Mouse (Mus musculus) 3T3-L1 (cell line): ENCODE measurements around the gene Cd84.
"Not testable (repeated sequence)": the region's sequence is repeated elsewhere in the genome, so short reads cannot be mapped to it uniquely, and the experiment has no call there.

Source experiments
- DNase-seq: peaks from one replicate; pipeline ENCODE4 v3.0.0-alpha.2; 2015; ENCODE audit warnings: low read depth, low spot score

The Cd84 gene

DNA sequence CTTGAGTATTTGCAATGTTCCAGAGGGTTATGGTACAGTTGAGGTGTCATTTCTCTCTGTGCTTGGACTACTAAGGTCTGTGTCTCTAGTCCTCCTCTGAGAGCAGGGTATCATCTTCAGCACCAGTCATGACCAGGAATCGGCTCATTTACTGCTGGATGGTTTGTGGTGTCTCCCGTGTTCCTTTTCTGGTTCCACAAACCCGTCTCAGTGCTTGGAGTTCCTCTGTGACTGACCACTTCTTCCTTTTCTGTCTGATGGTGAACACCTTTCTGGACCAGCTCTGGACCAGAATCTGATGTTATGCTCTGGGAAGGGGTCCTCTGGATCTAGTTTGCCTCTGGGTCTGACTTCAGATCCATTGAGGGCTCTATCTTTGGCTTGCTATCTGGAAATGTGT is at the start of gene Cd84:
Gene Cd84, plus strand, starts transcription at position 210 of the 400 bp plus-strand sequence.
- DNase-seq, result no peak

DNA sequence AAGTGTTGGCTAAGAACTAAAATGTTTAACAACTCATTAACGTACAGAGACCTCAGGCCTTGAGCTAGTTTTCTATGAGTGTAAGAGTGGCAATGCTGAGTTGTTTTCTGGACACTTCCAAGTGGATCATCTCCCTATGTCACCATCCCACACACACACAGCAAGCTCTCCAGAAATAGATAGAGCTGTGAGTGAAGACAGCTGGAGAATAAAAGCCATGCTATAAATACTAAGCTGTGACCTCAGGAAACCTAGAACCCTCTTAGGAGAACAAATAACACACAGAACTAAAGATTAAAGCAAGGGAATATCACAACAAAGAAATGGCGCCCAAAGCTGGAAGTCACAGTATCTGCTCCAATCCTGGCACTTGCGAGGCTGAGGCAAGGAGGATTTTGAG is 48.0 kb upstream of the Cd84 start:
- DNase-seq, result no peak

DNA sequence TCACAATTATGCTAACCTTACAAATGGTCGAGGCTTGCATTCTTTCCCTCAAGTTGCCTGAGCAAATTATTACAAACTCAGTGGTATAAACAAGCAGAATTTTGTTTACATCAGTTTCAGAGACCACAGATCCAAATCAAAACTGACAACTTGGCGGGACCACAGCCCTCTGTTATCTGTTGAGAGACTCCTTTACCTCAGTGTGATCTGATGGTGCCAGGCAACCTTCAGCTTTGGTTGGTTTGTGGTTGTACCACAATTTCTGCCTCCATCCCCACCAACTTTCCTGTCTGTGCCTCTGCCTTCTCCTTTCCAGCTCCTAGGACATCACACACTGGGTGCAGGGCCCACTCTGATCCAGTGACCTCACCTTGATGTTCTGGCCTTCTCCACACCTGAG is 43.3 kb upstream of the Cd84 start:
- no peak for DNase-seq

DNA sequence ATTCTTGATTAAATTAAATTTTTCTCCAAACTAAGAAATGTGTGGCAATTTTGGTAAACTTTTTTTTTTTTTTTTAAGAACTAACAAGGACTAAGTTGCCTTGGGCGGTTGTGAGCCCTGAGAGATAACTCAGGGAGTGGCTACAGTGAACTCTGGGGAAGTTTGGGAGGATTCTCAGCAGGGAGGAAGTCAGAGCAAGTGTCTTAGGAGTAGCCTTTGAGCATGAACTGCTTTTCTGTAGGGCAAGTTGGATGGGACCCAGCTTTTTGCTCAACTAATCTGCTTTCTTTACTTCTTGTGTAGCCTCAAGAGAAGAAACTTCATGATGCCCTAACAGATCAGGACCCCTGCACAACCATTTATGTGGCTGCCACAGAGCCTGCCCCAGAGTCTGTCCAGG is 41.7 kb upstream of the Cd84 start:
- DNase-seq, result no peak

DNA sequence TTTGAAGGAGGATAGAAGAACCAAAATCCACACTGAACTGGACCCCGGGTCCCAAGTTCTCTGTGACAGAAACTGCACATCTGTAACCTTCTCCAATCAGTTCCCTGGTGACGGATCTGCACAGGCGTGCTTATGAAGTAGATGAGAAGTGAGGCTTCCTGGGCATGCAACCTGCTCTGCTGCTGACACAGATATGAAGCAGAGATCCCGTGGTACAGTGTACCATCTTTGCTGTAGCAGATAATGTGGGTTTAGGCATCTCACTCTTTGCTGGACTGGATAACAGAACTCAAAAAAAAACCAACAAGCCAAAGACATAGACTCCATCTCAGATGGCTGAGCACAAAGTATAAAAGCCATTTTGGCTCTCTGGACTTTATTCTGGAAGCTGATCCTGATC is 39.8 kb upstream of the Cd84 start:
- no peak for DNase-seq

DNA sequence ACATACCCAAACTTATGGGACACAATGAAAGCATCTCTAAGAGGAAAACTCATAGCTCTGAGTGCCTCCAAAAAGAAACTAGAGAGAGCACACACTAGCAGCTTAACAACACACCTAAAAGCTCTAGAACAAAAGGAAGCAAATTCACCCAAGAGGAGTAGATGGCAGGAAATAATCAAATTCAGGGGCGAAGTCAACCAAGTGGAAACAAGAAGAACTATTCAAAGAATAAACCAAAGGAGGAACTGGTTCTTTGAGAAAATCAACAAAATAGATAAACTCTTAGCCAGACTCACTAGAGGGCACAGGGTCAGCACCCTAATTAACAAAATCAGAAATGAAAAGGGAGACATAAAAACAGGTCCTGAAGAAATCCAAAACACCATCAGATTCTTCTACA is 28.4 kb upstream of the Cd84 start:
- not testable (repeated sequence) for DNase-seq

DNA sequence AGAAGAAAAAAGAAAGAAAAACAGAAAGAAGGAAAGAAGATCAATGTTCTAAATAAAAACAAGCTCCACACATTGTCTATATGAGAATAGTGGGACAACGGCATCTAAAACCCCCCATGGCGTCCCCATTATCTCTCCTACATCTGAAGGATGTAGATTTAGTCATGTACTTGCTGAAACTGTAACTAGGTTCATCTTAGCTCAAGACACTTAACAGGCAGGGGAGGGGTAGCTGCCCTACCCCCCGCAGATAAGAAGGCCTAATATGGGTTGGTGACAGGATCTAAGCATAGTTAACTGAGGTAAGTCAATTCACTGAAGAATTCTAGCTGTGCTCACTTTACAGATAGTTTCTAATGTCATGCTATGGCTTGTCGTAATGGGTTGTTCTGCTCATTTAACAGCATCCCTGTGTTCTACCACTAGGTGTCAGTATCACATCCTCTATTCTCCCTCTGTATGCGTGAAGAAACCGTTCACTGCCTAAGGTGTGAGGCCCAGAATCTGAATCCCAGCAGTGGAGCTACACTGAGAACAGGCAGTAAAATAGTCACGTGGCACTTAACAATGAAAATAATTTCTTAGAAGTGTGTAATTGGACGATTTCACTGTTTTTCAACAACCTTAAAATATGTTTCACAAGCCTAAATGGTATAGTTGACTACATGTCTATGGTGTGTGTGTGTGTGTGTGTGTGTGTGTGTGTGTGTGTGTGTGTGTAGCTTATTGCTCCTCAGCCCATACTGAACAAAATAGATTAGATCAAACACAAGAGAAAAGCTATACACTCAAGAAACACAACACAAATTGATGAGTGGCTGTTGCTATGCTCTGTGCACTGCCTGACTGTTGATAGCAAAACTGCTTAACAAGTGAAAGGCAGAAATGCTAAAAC is 23.7 kb upstream of the Cd84 start:
- peak; percentile 77 for DNase-seq

DNA sequence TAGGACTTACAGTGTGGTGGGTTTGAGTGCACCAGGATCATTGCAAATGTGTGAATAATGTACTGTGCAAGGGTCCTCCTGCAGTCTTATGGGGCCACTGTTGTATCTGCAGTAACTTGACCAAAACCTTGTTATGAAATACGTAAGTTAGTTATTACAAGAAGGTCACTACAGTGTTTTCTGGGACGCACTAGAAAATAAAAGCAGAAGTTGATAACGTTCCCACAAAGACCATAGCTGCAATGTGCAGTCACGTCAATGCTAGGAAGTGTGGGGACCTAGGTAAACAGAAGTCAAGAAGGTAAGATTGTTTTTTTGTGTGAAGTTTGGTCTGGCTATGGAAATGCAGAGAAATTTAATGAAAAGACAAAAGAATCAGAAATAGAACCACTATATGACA is 22.5 kb upstream of the Cd84 start:
- DNase-seq, result no peak

DNA sequence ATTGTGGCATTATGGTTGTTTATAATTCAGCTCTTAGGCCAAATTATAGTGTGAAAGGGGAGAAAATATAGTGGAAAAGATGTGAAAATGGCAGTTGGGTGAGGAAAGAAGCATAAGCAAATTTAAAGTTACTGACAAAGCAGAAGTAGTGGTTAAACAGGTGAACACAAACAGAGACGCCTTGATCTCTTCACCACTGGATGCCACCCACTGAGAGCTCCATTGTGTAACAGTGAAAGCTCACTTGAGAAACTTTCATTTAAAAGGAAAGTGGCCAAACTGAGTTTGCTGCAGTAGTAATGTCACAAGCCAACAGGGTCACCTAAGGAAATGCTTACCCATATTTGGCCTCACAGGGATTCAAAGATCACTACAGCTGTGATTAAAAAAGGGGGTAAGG is 18.2 kb upstream of the Cd84 start:
- DNase-seq, result no peak

DNA sequence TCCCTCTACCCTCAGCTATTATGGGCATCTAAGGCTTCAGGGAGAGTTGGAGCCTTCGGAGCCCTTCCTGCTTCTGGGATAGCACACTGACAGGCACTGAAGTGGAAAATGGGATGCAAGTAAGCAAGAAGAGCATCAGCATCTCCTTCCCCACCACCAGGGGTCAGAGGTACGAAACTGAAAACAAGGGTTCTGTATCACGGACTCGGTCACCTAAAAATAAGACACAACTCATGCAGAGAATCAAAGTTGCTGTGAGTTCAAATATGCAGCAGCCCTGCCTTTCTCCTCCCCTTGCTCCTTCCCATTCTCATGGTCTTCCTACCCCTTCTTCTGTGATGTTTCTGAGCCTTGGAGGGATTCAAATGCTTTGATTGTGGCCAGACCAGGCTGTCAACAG is 14.0 kb upstream of the Cd84 start:
- peak; percentile 17 for DNase-seq

DNA sequence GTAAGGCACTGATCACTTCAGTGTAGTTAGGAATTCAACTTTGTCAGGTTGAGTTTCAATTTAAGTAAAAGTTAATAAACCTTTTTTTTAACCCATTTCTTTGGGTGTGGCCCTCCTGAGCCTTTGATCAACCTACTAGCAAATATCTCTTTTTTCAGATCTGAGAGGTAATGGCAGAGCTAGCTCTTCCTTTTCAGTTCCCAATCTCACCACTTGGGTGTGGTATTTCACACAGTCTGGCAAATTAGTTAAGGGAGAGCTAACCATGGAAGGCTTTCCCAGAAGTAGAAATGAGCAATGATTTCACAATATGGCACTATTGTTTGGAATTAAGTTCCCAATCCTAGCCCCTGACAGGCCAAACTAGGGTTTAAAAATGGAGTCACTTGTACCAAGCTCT is 13.3 kb upstream of the Cd84 start:
- DNase-seq, result peak; percentile 56

DNA sequence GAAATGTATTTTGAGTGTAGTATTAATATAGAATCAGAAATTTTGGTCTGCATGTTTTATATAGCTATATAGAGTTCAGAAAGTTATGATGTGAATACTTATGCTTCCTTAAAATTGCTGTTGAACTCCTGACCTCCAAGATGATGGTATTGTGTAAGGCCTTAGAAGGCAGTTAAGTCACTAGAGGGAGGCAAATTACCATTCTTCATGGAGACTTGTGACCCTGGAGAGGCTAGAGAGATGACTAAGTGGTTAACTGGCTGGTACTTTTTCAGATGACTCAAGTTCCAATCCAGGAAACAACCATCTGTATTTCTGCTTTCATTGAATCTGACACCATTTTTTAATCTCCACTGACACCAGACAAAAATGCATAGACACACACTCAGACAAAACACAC is 11.8 kb upstream of the Cd84 start:
- DNase-seq, result peak; percentile 67

DNA sequence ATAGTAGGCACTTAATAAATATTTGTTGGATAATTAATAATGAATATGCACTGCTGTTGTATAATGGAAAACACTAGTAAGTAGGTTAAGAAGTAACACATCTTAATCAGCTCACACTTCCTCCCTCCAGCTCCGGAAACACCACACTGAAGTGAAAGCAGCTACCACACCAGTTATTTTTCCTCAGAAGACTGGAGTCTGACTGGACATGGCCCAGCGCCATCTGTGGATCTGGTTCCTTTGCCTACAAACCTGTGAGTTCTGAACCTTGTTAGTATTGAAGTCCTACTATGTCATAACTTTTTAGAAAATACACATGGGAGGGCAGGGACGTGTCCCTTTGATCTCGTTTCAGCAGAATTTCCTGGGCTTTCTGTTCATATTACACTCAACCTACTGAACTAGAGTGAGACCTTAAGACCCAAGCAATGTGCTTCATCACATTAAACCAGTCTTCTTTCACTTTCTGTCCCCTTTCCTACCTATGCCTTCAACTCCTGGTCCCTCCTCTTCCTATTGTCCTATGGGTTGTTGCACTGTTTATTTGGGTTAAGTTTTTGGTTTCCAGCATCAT is 1.0 kb downstream of the Cd84 start:
- DNase-seq, result no peak

DNA sequence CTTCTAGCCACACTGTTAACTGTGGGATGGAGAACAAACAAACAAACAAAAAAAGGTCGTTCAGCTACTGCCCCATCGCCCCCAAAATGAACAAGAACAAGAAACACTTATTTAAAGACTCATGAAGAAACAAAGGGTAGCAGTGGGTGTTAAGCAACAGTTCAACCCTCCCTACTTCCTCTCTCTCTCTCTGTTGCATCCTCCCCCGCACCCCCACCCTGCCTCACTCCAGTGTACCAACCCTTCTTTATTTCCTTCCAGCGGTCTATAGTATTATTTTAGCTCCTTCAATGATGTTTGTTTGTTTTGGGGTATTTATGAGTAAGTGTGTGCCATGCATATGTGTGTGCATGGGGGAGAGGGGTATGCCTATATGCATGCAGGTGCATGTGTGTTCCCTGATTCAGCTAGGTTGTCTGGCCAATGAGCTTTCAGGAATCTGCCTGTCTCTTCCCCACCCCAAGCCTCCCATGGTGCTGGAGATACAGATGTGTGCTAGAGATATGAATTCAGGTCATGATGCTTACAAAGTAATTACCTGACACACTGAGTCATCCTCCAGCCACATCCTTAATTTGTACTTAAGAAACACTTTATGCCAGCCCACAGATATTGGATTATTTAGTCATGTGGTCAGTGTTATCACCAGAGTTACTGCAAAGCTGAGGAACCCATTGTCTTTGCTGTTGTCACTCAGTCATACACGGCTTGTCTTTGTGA is 5.7 kb downstream of the Cd84 start:
- no peak for DNase-seq

DNA sequence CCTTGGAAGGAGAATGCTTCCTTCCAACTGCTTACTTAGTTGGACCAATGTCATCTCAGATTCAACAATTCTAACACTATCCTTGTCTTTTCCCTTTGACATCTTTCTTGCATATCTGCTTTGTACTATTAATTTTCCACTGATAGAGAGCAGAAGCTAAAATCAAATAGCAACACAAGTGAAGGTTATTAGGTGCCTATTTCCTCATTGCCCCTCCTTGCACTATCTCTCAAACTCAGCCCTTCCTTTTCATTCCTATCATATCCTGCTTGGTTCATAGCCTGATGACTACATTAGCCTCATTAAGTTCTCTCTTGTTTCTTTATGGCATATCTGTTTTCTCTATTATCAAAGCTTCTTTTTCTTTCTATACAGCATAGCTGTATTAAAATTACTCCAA is 8.7 kb downstream of the Cd84 start:
- no peak for DNase-seq

DNA sequence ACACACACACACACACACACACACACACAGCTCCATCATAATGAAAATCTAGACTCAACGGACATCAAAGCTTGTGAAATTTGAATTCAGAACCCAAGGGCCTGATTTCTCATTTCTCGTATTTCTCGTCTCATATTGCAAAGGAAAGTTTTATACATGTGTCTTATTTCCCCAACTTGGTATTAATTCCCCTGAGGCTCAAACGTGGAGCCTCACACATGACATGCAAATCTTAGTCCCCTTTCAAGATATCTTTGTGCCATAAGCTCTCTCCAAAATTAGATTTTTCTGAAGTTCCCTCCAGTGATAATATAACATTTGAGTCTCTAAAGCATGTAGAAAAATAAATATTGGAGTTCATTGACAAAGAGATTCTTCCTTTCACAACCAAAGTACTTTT is 9.3 kb downstream of the Cd84 start:
- DNase-seq, result no peak

DNA sequence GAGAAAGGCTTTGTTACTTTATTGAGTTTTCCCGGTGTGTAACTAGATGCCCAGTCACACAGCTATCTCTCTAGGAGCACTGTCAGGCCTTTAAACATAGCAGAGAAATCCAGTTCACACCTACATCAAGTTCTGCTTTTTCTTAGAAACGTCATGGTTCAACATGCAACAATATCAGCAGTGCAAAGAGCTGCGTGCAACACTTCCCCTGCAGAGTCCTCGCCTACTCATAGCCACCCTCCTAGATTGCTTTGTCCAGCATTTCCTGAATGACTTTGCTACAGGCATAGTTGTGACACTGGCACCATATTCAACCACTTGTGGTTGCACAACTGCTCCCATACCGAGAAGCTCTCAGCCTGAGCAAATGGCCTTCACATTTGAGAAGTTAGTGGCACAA is 10.0 kb downstream of the Cd84 start:
- no peak for DNase-seq

DNA sequence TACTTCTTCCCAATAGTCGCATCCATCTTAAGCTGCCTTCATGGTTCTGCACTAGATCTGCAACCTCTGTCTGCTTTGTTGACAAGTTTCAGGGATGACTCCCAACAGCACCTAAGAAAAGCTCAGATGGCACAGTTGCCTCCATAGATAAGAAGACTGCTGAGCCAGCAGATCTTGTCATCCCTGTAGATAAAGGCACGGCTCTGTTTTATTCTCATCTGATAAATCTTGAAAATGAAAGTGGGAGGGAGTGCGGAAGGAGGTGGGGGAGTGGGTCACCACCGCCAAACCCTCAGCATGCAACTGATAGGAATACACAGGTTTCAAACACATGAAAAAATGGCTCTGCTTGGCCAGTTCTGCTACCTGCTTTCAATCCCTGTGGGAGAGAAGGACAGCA is 26.0 kb downstream of the Cd84 start:
- no peak for DNase-seq

DNA sequence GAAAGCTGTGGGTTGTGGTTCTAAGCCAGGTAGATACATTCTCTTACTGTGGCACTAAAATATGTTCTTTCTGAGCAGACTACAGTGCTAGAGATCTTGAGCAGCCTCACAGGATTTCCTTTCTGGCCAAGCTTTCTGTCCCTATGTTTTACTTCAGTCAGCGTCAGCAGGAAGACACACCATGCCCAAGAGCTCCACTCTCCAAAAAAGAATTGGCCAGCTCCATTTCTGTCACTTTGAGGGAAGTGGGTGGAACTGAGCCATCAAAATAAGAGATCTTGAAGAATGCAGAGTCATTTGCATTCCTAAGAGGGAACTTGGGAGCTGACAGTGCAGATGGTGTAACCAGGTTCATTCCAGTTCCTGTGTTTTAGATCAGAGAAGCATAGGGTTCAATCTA is 47.5 kb downstream of the Cd84 start:
- DNase-seq, result no peak

DNA sequence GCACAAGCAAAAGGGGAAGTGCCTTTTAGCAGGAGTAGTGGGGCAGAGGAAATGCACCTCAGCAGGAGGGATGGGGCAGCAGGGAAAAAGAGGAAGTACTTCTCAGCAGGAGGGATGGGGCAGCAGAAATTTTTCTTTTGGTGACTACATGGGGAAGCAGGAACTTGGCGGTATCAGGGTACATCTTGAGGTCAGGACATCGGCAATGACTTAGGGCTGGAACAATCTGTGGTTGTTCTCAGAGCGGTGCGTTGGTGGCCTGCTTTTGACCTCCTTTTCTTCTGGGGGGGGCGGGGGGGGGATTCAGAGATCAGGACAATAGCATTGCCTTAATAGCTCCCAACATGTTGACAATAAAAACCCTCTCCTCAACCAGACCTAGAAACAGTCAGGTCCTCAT is 55.9 kb downstream of the Cd84 start, which contains the start of gene Gm10521:
Gene Gm10521, plus strand, starts transcription at position 301 of the 400 bp plus-strand sequence.
- DNase-seq, result not testable (repeated sequence)

DNA sequence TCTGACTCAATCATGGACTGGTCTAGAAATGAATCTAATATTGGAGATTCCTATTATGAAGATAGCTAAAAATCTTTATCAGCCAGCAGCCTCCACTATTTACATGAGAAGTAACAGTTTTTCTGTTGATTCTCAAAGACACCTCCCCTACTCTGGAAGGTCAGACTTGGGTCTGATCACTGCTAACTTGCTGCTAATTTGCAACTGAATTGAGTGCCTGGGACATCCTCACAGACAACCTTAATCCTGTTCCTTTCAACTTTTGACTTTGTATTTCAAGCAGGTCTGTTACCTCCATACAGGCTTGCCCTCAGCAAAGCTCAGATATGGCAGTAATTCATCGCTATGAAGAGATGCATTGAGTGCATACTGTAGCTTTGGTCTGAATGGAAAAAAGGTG is 64.5 kb downstream of the Cd84 start:
- DNase-seq, result no peak

DNA sequence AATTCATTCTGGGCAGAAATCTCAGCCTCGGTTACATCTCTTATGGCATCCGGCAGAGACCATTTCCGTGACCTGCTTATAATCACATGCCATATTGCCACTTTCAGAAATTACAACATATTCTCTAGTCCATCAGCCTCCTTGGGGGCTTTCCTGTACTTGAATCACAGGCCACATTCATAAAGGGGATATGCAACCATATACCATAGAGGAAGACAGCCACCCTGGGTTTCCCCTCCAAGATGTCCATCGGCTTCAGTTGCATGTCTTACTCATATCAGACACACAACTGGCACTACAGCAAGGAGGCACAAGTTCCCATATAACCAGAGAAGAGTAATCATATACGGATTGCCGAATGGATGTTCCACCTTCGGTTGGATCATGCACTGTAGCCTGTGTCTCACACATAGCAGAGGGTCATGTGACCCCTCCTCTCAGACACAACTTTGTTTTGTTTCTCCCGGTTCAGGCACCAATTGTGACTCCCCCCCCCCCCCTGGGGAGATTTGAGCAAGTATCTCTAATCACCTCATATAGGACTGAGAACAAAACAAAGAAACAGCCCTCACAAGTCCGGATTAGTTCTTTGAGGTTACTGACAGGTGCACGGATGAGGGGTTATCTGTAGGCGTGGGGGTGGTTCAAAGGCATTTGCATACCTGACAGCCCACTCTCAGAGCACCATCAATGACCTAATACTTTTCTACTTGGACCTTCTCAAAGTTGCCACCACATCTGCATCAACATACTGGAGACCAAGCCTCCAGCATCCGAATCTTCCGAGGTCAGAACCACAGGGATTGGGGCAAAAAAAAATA is 76.4 kb downstream of the Cd84 start:
- no peak for DNase-seq
